Mouse (Mus musculus) bone marrow macrophage, adult 2 months (primary cell): ENCODE data around the gene Olfr193. TPM values are rescaled to one million over a fixed set of nuclear protein-coding genes. Genes with fewer than 3 reads are reported as not detected.
"Not testable (repeated sequence)": the region's sequence is repeated elsewhere in the genome, so short reads cannot be mapped to it uniquely, and the experiment has no call there.

Source experiments
- H3K27ac ChIP-seq: 2 replicates; pipeline ENCODE4 v1.5.1; 2012; ENCODE audit warnings: low read depth, low read length; ENCODE audit not compliant: insufficient read depth
- H3K4me1 ChIP-seq: 2 replicates; pipeline ENCODE4 v1.6.1; 2012; ENCODE audit warnings: low read length; ENCODE audit not compliant: control insufficient read depth, insufficient read depth
- H3K4me3 ChIP-seq: 2 replicates; pipeline ENCODE4 v1.5.1; 2012; ENCODE audit warnings: mild to moderate bottlenecking, low read length, moderate library complexity; ENCODE audit not compliant: insufficient read depth
- CTCF ChIP-seq: IDR thresholded peaks from 2 replicates; pipeline ENCODE4 v1.5.1; 2012; ENCODE audit warnings: low read depth, mild to moderate bottlenecking, low read length, moderate library complexity
- POLR2A ChIP-seq: IDR thresholded peaks from 2 replicates; pipeline ENCODE4 v1.6.1; 2012; ENCODE audit warnings: mild to moderate bottlenecking, low read depth, low read length, borderline replicate concordance
- polyA plus RNA-seq: library from polyadenylated mRNA; stranded (reverse); fragments of >200 nt; gene quantifications from 2 replicates; pipeline ENCODE4 v1.2.4, GENCODE M21; 2012; ENCODE audit not compliant: missing spikeins, insufficient read depth, insufficient read length

The Olfr193 gene
- polyA plus RNA-seq, 1 experiment: not detected

- TF ChIP-seq POLR2A (no peak), CTCF (no peak)
- H3K4me1 ChIP-seq: no peaks in the 10 kb centered on the region
- H3K4me3 ChIP-seq: no peak overlapping the region
- H3K27ac ChIP-seq: no peak overlapping the region
Observed at GRCm38 (mm10) chr16:59073520-59073919, 38.2 kb downstream of the Olfr193 start.

- H3K27ac ChIP-seq: no peak overlapping the region
- no peaks in the 10 kb centered on the region for H3K4me1 ChIP-seq
- no peak overlapping the region for H3K4me3 ChIP-seq
- TF ChIP-seq CTCF (no peak), POLR2A (no peak)
Observed at GRCm38 (mm10) chr16:59071755-59072154, 39.9 kb downstream of the Olfr193 start.

- H3K4me1 ChIP-seq, H3K4me3 ChIP-seq, H3K27ac ChIP-seq: not testable (repeated sequence)
Observed at GRCm38 (mm10) chr16:59062411-59062810, 49.3 kb downstream of the Olfr193 start.

Other genes with a start within 250 kb of the Olfr193 start
- gene Olfr177, start 237.1 kb downstream of the Olfr193 start, polyA plus RNA-seq: not detected in 2 replicates
- gene Olfr178, start 219.8 kb downstream of the Olfr193 start, polyA plus RNA-seq: not detected in 2 replicates
- gene Olfr181, start 183.1 kb downstream of the Olfr193 start, polyA plus RNA-seq: not detected in 2 replicates
- gene Olfr180, start 182.5 kb downstream of the Olfr193 start, polyA plus RNA-seq: not detected in 2 replicates
- not detected in 2 replicates for gene Olfr183, start 116.5 kb downstream of the Olfr193 start, polyA plus RNA-seq
- gene Olfr186, start 81.6 kb downstream of the Olfr193 start, polyA plus RNA-seq: not detected in 2 replicates
- not detected in 2 replicates for gene Olfr187, start 72.1 kb downstream of the Olfr193 start, polyA plus RNA-seq
- 0.11 TPM in 1 of 2 replicates, not detected in the other for gene Olfr190, start 33.9 kb downstream of the Olfr193 start, polyA plus RNA-seq
- gene Olfr191, start 22.1 kb downstream of the Olfr193 start, polyA plus RNA-seq: not detected in 2 replicates
- not detected in 2 replicates for gene Olfr194, start 9.2 kb upstream of the Olfr193 start, polyA plus RNA-seq
- not detected in 2 replicates for gene Olfr195, start 35.2 kb upstream of the Olfr193 start, polyA plus RNA-seq
- not detected in 2 replicates for gene Olfr196, start 58.6 kb upstream of the Olfr193 start, polyA plus RNA-seq
- not detected in 2 replicates for gene Olfr198, start 91.7 kb upstream of the Olfr193 start, polyA plus RNA-seq
- gene Olfr199, start 107.9 kb upstream of the Olfr193 start, polyA plus RNA-seq: not detected in 2 replicates
- gene Olfr201, start 160.8 kb upstream of the Olfr193 start, polyA plus RNA-seq: not detected in 2 replicates
- gene Olfr202, start 174.9 kb upstream of the Olfr193 start, polyA plus RNA-seq: not detected in 2 replicates
- not detected in 2 replicates for gene Olfr203, start 187.0 kb upstream of the Olfr193 start, polyA plus RNA-seq
- 0.20 TPM in 1 of 2 replicates, not detected in the other for gene Olfr204, start 206.4 kb upstream of the Olfr193 start, polyA plus RNA-seq
- gene Olfr205, start 219.3 kb upstream of the Olfr193 start, polyA plus RNA-seq: not detected in 2 replicates
- gene Olfr206, start 237.4 kb upstream of the Olfr193 start, polyA plus RNA-seq: not detected in 2 replicates